Mouse (Mus musculus): ENCODE data around the gene Vmn1r33. TPM values are rescaled to one million over a fixed set of nuclear protein-coding genes. Genes with fewer than 3 reads are reported as not detected.
"Not testable (repeated sequence)": the region's sequence is repeated elsewhere in the genome, so short reads cannot be mapped to it uniquely, and the experiment has no call there.

Vmn1r33 gene
- not detected for total RNA-seq (2021)

- not testable (repeated sequence) for DNase-seq
Measured at GRCm38 (mm10) chr6:66618182-66618581, at the start of gene Vmn1r33. TSS of gene Vmn1r33 (minus strand) at chr6:66618282.

DNA sequence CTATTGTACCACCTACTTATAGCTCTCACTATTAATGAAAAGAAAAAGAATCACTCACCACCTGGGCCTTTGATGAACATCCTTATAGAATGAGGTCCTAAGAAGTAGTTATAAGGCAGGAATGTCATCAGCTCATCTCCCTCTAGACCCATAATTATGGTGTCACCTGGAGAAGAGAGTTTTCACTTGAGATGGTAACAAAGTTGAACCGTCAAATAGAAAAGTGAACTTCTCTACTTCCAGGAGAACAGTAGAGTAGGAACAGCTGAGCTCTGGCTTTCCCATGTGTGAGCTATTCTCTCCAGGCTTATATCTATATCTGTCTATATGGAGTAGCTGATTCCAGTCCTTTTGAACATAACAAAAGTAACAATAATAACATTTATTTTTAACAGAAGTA lies 25.7 kb upstream of the Vmn1r33 start, which contains the start of gene Vmn1r34:
Gene Vmn1r34 (minus strand): TSS at position 101 of the 400 bp plus-strand sequence.
- DNase-seq: no peak

- no peak for DNase-seq
Measured at GRCm38 (mm10) chr6:66595804-66596203, 22.3 kb downstream of the Vmn1r33 start.

Other genes starting within 250 kb of the Vmn1r33 start
- gene Mad2l1, start 82.9 kb downstream of the Vmn1r33 start, total RNA-seq (2021): 1 to 10 TPM; 7.0 to 7.2 TPM
- not detected for gene Vmn1r32, start 58.2 kb downstream of the Vmn1r33 start, total RNA-seq (2021)
- not detected for gene Vmn1r34, start 25.6 kb upstream of the Vmn1r33 start, total RNA-seq (2021)
- not detected for gene Vmn1r35, start 67.6 kb upstream of the Vmn1r33 start, total RNA-seq (2021)
- not detected for gene Vmn1r36, start 100.9 kb upstream of the Vmn1r33 start, total RNA-seq (2021)
- gene Vmn1r37, start 111.1 kb upstream of the Vmn1r33 start, total RNA-seq (2021): not detected
- gene Vmn1r38, start 164.3 kb upstream of the Vmn1r33 start, total RNA-seq (2021): not detected
- gene Vmn1r39, start 192.3 kb upstream of the Vmn1r33 start, total RNA-seq (2021): not detected

Measured in layer of hippocampus, postnatal 36 days (tissue).